Mouse (Mus musculus): ENCODE data around the gene Lrrc75b. TPM values are rescaled to one million over a fixed set of nuclear protein-coding genes. Genes with fewer than 3 reads are reported as not detected.
A peak's percentile ranks its signal among the peaks of the same experiment; 100 is the strongest.
"Not testable (repeated sequence)": the region's sequence is repeated elsewhere in the genome, so short reads cannot be mapped to it uniquely, and the experiment has no call there.

The Lrrc75b gene
- polyA plus RNA-seq, 2 experiments from 2014 or later, result 0.45 to 0.65 TPM

- not testable (repeated sequence) for ATAC-seq
Measured at GRCm38 (mm10) chr10:75566765-75567164, 6.6 kb upstream of the Lrrc75b start.

GRCm38 (mm10) chr10:75566321-75566720 is 6.2 kb upstream of the Lrrc75b start:
- ATAC-seq, result no peak

- no peak for ATAC-seq
Measured at GRCm38 (mm10) chr10:75565906-75566305, 5.8 kb upstream of the Lrrc75b start.

- ATAC-seq, result peak; percentile 99
Measured at GRCm38 (mm10) chr10:75565436-75565835, 5.3 kb upstream of the Lrrc75b start.

- ATAC-seq, result no peak
Measured at GRCm38 (mm10) chr10:75564687-75565265, 4.6 kb upstream of the Lrrc75b start.

- no peak for ATAC-seq
Measured at GRCm38 (mm10) chr10:75562596-75562995, 2.5 kb upstream of the Lrrc75b start.

- ATAC-seq, result no peak
Measured at GRCm38 (mm10) chr10:75561071-75561654, 1.0 kb upstream of the Lrrc75b start, which contains the start of gene Ggt1. Gene Ggt1 (plus strand): TSS chr10:75561604.

- no peak for ATAC-seq
Measured at GRCm38 (mm10) chr10:75560549-75560899, 394 bp upstream of the Lrrc75b start.

GRCm38 (mm10) chr10:75559041-75559675 is 972 bp downstream of the Lrrc75b start:
- no peak for ATAC-seq

- no peak for ATAC-seq
Measured at GRCm38 (mm10) chr10:75558515-75558914, 1.6 kb downstream of the Lrrc75b start.

- ATAC-seq, result no peak
Measured at GRCm38 (mm10) chr10:75556026-75556425, 4.1 kb downstream of the Lrrc75b start.

- no peak for ATAC-seq
Measured at GRCm38 (mm10) chr10:75555557-75555956, 4.6 kb downstream of the Lrrc75b start.

- ATAC-seq, result no peak
Measured at GRCm38 (mm10) chr10:75554090-75554489, 6.0 kb downstream of the Lrrc75b start.

GRCm38 (mm10) chr10:75552701-75553450 is 7.3 kb downstream of the Lrrc75b start:
- ATAC-seq, result no peak

GRCm38 (mm10) chr10:75552106-75552505 is 8.0 kb downstream of the Lrrc75b start:
- no peak for ATAC-seq

- no peak for ATAC-seq
Measured at GRCm38 (mm10) chr10:75551175-75551574, 9.0 kb downstream of the Lrrc75b start.

GRCm38 (mm10) chr10:75549886-75550285 is 10.2 kb downstream of the Lrrc75b start:
- ATAC-seq, result no peak

GRCm38 (mm10) chr10:75548486-75548885 is 11.6 kb downstream of the Lrrc75b start:
- ATAC-seq, result no peak

- no peak for ATAC-seq
Measured at GRCm38 (mm10) chr10:75547901-75548300, 12.2 kb downstream of the Lrrc75b start.

GRCm38 (mm10) chr10:75536123-75536522 is 24.0 kb downstream of the Lrrc75b start:
- ATAC-seq, result peak; percentile 59

GRCm38 (mm10) chr10:75535423-75535822 is 24.7 kb downstream of the Lrrc75b start:
- no peak for ATAC-seq

GRCm38 (mm10) chr10:75534934-75535333 is 25.2 kb downstream of the Lrrc75b start:
- no peak for ATAC-seq

- ATAC-seq, result no peak
Measured at GRCm38 (mm10) chr10:75534216-75534615, 25.9 kb downstream of the Lrrc75b start.

All from activated CD4-positive, CD25-positive, alpha-beta regulatory T cell, adult 4 months (primary cell).